Mouse (Mus musculus) liver, postnatal 0 days (tissue): ENCODE measurements around the gene Ncln.
A peak's percentile ranks its signal among the peaks of the same experiment; 100 is the strongest.

Experiments used
- CTCF ChIP-seq: sonication (generic); IDR thresholded peaks from 2 replicates; pipeline ENCODE4 v1.5.1; 2016; ENCODE audit warnings: antibody characterized with exemption, low read depth
- EP300 ChIP-seq: IDR thresholded peaks from 2 replicates; pipeline ENCODE4 v1.6.1; 2016; ENCODE audit warnings: antibody characterized with exemption, low read depth, mild to moderate bottlenecking

GRCm38 (mm10) chr10:81499250-81499901 is 3.2 kb upstream of the Ncln start:
- no peak for TF ChIP-seq CTCF
- 0 out of 2 replicates have a peak, but pooled peaks have one; percentile 26 for TF ChIP-seq EP300
